Comparison of ENCODE assay signal across 7 mouse cellular contexts in genomic region chr12:86158689-86159483, GRCm38 (mm10).
A peak's percentile ranks its signal among the peaks of the same experiment; 100 is the strongest.
DNase-seq lines count a peak whose midpoint lies in the region; ATAC-seq lines count a peak whose summit lies in the region.

No protein-coding gene starts in this region.

- ATAC-seq in neural tube, embryonic 15.5 days (ENCODE audit: low FRiP score), result no peak

- no peak overlapping the region for H3K9ac ChIP-seq in neural tube, embryonic 15.5 days (replicated peaks)

- H3K27ac ChIP-seq in neural tube, embryonic 15.5 days (replicated peaks), result 0 out of 2 replicates have a peak overlapping the region, but pooled peaks have one; percentile 1

- H3K4me1 ChIP-seq in neural tube, embryonic 15.5 days, result peaks cover 18% of the 10 kb centered on the region

- no peak overlapping the region for H3K4me3 ChIP-seq in neural tube, embryonic 15.5 days (replicated peaks)

- no peaks in the 10 kb centered on the region for H3K9me3 ChIP-seq in neural tube, embryonic 15.5 days (replicated peaks)

- H3K36me3 ChIP-seq in neural tube, embryonic 15.5 days, result no peaks in the 10 kb centered on the region

- no peak overlapping the region for H3K4me2 ChIP-seq in neural tube, embryonic 15.5 days

- H3K27me3 ChIP-seq in neural tube, embryonic 15.5 days (replicated peaks), result no peaks in the 10 kb centered on the region

- DNase-seq in brain, embryonic 18.5 days (ENCODE audit: low read depth, low spot score), result peak; percentile 62
- DNase-seq in cerebellum, adult 9-11 months, result peak; percentile 99
- DNase-seq in gastrocnemius, postnatal 10 days, result peak; percentile 59
- peak; percentile 81 for DNase-seq in layer of hippocampus, adult 11-12 months (ENCODE audit: low spot score)
- no peak for DNase-seq in testis, postnatal 14 days (ENCODE audit: low spot score)
- DNase-seq in embryo, embryonic 11 days, result no peak

- WGBS in neural tube, embryonic 15.5 days, result 83% methylated on average over 20 of the region's 20 CpGs

Comparison
In these comparisons a context has a peak if more than half of its experiments do, and no peak if none do; other contexts are left out.
1. DNase-seq: peak in brain, embryonic 18.5 days (single experiment), cerebellum, adult 9-11 months (single experiment), gastrocnemius, postnatal 10 days (single experiment) and layer of hippocampus, adult 11-12 months (single experiment); none in testis, postnatal 14 days (single experiment) and embryo, embryonic 11 days (single experiment).